Mouse (Mus musculus): ENCODE data around the gene Tmem232. TPM values are rescaled to one million over a fixed set of nuclear protein-coding genes. Genes with fewer than 3 reads are reported as not detected.
"Not testable (repeated sequence)": the region's sequence is repeated elsewhere in the genome, so short reads cannot be mapped to it uniquely, and the experiment has no call there.

Gene Tmem232
- polyA plus RNA-seq, 1 experiment from 2014 or later: not detected

DNA sequence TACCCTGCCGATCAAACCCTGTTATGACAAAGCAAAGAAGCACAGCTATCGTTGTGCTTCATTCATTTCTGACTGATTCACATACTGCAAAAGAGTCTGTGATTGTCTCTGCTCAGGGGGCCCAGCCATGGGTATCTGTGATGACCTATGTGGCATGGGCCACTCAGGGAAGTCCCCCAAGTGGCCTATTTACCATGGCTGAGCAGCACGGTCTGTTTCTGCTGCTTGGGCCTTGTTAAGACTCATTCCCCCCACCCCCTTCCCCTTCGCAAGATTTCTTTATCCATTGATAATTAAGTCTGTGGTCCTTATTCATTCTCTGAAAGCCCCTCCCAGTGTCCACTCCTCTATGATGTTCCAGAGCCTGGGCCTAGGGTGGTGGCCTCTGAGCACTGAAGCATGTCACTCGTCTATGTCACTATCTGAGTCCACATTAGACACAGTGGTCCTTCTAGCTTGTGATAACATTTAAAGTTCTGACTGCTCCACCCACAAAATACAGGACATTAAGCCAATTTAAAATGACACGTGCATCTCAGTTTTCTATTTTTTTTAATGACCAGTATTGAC lies 315.1 kb downstream of the Tmem232 start:
- Histone ChIP-seq H3K9ac (replicated peaks; ENCODE audit: low read length) (no peak overlapping the region), H3K4me3 (replicated peaks; ENCODE audit: low read depth, low read length) (no peak overlapping the region), H3K36me3 (ENCODE audit: control insufficient read depth, insufficient read depth, low read length) (no peaks in the 10 kb centered on the region), H3K9me3 (ENCODE audit: control insufficient read depth, low read length) (no peaks in the 10 kb centered on the region), H3K27ac (replicated peaks; ENCODE audit: low read depth, low read length) (no peak overlapping the region), H3K27me3 (ENCODE audit: control insufficient read depth, insufficient read depth, low read length) (no peaks in the 10 kb centered on the region), H3K4me1 (ENCODE audit: control insufficient read depth, insufficient read depth, low read length) (0 out of 2 replicates have a peak, but pooled peaks cover 3% of the 10 kb centered on the region), H3K4me2 (ENCODE audit: low read length) (no peak overlapping the region)
- ATAC-seq (ENCODE audit: low FRiP score, low TSS enrichment) (no peak), DNase-seq (no peak)
- 27% methylated on average over 6 of the region's 6 CpGs for WGBS

- H3K27ac ChIP-seq (replicated peaks; ENCODE audit: low read depth, low read length): not testable (repeated sequence)
Observed at GRCm38 (mm10) chr17:65221687-65222086, 318.9 kb downstream of the Tmem232 start.

More at GRCm38 (mm10) chr17:65221687-65222086, 318.9 kb downstream of the Tmem232 start:
- not testable (repeated sequence) for H3K4me2 ChIP-seq (ENCODE audit: low read length); H3K9ac ChIP-seq (replicated peaks; ENCODE audit: low read length); H3K4me3 ChIP-seq (replicated peaks; ENCODE audit: low read depth, low read length); ATAC-seq (ENCODE audit: low FRiP score, low TSS enrichment); H3K27me3 ChIP-seq (ENCODE audit: control insufficient read depth, insufficient read depth, low read length); DNase-seq; H3K36me3 ChIP-seq (ENCODE audit: control insufficient read depth, insufficient read depth, low read length); H3K4me1 ChIP-seq (ENCODE audit: control insufficient read depth, insufficient read depth, low read length); H3K9me3 ChIP-seq (ENCODE audit: control insufficient read depth, low read length)
- WGBS: 92% methylated on average over 6 of the region's 6 CpGs

Small RNA genes lying within 50 kb of the gene (microRNA-seq; reads per million reads assigned to microRNA genes)
- gene Gm25731: not detected

Other genes starting within 250 kb of the Tmem232 start
- gene Vapa, start 72.8 kb upstream of the Tmem232 start, polyA plus RNA-seq (2014; fragmentation: Nextera tagmentation; extraction: Ambion mirVana): 283 and 291 TPM in 2 replicates
- 0.12 TPM in 2 replicates for gene Txndc2, start 101.4 kb upstream of the Tmem232 start, polyA plus RNA-seq (2014; fragmentation: Nextera tagmentation; extraction: Ambion mirVana)
- gene Rab31, start 232.0 kb upstream of the Tmem232 start, polyA plus RNA-seq (2014; fragmentation: Nextera tagmentation; extraction: Ambion mirVana): 67.8 and 90.2 TPM in 2 replicates
- gene Ppp4r1, start 241.8 kb upstream of the Tmem232 start, polyA plus RNA-seq (2014; fragmentation: Nextera tagmentation; extraction: Ambion mirVana): 45.0 and 54.0 TPM in 2 replicates